Mouse (Mus musculus): ENCODE results near the gene Clec2l. TPM values are rescaled to one million over a fixed set of nuclear protein-coding genes. Genes with fewer than 3 reads are reported as not detected.

Clec2l gene
- not detected for polyA plus RNA-seq (2017; shearing (Covaris generic))

GRCm38 (mm10) chr6:38662714-38663615, at the start of gene Clec2l:
Gene Clec2l, plus strand, starts transcription at chr6:38663069.

GRCm38 (mm10) chr6:38636852-38637618, 25.8 kb upstream of the Clec2l start, which contains the start of gene Klrg2:
Gene Klrg2, minus strand, starts transcription at chr6:38637242.

Other genes starting within 250 kb of the Clec2l start
- 11.8 TPM for gene Ubn2, start 229.1 kb upstream of the Clec2l start, polyA plus RNA-seq (2017; shearing (Covaris generic))
- gene Fmc1, start 129.6 kb upstream of the Clec2l start, polyA plus RNA-seq (2017; shearing (Covaris generic)) = 55.1 TPM
- gene Luc7l2, start 111.7 kb upstream of the Clec2l start, polyA plus RNA-seq (2017; shearing (Covaris generic)) = 34.3 TPM
- gene Klrg2, start 25.8 kb upstream of the Clec2l start, polyA plus RNA-seq (2017; shearing (Covaris generic)) = not detected
- 1.4 TPM for gene Tbxas1, start 212.3 kb downstream of the Clec2l start, polyA plus RNA-seq (2017; shearing (Covaris generic))
- gene Hipk2, start 213.1 kb downstream of the Clec2l start, polyA plus RNA-seq (2017; shearing (Covaris generic)) = 10.5 TPM